Mouse (Mus musculus) gonadal fat pad, adult 2 months (tissue): Measurements from ENCODE around the gene Ssr2. TPM values are rescaled to one million over a fixed set of nuclear protein-coding genes. Genes with fewer than 3 reads are reported as not detected.

ENCODE experiments used
- DNase-seq: peaks from one replicate; pipeline ENCODE4 v3.0.0-alpha.2; 2012; ENCODE audit warnings: low read depth
- polyA plus RNA-seq: library from polyadenylated mRNA; depleted of rRNA; stranded (reverse); fragments of >200 nt; gene quantifications from 2 replicates; pipeline ENCODE4 v1.2.3, GENCODE M21; 2012; rRNA removed

The Ssr2 gene
- 323 and 341 TPM in 2 replicates for polyA plus RNA-seq

DNA sequence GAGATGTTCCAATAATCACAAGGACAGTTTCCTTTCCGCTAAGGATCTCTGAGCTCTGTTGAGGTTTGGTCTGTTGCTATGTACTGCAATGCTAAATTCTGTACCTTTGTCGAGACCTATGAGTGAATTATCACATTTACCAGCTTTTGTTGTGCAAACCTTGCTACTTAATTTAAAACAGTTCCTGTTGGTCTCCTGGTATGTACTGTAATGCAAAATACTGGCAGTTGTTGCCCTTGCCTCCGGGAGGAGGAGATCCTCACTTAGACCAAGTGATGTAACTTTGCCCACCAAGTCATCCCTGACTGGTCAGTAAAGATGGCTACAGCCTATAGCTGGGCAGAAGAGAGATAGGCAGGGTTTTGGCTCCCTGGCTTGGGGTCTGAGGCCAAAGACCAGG lies at the start of gene Ssr2:
TSS of gene Ssr2 (plus strand) at position 337 of the 400 bp plus-strand sequence.
- no peak for DNase-seq

DNA sequence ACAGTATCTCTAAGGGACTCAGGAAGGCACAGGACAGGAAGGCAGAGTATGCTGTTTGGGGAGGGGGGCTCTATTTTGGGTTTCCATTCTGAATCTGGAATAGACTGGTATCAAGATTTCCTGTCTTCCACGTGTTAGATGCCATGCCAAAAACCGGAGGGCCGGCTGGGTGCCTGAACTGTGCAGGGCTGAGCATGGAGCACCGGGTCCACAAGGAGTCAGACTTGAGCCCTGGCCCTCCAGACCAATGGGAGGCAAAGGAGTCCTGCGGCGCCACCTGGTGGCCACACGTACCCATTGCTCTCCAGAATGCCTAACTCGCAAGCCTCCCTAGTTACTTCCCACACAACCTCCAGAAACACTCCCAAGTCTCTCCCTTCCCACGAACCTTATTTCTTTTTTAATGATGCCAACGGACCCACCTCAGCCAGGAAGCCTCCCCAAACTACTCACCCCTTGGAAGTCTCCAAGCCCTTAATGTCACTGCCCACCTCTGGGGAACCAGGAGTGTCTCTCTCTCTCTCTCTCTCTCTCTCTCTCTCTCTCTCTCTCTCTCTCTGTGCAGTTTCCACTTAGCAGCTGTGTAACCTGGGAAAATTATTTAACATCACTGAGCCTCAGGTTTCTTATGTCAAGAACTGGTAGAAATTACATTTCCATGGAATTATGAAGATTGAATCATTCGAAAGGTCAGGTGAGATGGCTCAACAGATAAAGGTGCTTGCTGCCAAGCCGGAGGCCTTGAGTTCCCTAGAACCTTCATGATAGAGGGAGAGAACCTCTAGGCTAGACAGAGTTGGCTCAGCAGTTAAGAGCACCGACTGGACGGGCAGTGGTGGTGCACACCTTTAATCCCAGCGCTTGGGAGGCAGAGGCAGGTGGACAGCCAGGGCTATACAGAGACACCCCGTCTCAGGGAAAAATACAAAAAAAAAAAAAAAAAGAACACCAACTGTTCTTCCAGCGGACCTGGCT lies 49.2 kb upstream of the Ssr2 start:
- no peak for DNase-seq

DNA sequence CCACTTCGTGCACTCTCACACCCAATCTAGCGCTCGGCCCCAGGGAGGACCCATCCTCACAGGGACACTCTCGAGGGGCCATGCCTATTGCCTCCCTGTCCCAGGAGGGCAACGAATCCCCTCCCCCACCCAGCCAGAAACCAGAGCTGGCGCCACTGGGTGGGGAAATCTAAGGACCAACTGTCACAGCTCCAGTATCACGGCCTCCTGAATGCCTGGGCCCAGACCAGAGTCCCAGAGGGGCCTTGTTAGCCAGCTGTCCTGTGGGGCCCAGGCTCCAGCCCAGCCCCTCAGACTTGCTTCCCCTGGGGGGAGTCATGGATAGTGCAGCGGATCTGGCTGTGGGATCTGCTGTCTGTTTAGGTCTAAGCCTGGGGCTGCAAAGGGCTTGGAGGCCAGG lies 48.1 kb upstream of the Ssr2 start:
- DNase-seq: no peak

DNA sequence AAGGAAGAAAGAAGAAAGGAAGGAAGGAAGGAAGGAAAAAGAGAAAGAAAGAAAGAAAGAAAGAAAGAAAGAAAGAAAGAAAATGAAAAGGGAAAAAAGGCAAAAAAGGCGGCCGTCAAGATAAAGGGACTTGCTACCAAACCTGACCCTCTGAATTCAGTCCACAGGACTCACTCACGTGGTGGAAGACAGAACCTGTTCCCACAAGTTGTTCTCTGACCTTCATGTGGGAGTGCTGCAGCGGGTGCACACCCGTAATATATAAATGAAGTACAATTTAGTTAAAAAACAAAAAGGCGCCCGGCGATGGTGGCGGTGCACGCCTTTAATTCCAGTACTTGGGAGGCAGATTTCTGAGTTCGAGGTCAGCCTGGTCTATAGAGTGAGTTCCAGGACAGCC lies 47.0 kb upstream of the Ssr2 start:
- DNase-seq: no peak

DNA sequence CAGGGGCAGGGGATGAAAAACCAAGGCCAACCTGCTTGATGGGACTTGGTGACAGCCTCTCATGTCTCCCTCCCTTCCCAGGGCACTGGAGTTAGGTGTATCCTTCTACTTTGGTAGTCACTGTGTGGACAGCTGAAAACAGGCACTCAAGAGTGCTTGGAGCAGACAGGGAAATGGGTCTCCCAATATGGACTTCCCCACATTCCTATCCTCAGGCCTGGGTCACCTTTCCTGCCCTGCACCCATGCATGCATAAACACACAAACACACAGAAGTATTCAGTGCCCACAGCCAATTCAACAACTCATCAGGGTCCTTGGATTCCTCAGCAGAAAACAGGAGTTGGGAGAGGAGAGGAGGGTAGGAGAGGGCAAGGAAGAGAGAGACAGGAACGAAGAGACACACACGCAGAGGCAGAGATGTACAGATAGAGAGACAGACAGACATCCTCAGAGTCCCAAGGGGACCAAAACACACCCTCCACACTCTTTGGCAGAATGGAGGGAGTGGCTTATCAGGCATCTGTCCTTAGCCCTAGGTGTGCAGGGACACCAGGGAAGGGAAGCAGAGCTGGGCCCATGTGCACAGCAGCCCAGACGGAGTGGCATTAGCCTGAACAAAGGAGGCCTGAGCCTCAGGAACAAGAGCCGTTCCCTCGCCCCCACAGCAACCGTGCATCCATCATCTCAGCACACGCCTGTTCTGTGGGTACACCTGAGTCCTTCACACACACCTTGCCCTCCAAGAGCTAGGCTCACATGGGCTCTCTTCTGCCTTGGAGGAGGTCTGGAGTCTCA lies 46.3 kb upstream of the Ssr2 start:
- no peak for DNase-seq

DNA sequence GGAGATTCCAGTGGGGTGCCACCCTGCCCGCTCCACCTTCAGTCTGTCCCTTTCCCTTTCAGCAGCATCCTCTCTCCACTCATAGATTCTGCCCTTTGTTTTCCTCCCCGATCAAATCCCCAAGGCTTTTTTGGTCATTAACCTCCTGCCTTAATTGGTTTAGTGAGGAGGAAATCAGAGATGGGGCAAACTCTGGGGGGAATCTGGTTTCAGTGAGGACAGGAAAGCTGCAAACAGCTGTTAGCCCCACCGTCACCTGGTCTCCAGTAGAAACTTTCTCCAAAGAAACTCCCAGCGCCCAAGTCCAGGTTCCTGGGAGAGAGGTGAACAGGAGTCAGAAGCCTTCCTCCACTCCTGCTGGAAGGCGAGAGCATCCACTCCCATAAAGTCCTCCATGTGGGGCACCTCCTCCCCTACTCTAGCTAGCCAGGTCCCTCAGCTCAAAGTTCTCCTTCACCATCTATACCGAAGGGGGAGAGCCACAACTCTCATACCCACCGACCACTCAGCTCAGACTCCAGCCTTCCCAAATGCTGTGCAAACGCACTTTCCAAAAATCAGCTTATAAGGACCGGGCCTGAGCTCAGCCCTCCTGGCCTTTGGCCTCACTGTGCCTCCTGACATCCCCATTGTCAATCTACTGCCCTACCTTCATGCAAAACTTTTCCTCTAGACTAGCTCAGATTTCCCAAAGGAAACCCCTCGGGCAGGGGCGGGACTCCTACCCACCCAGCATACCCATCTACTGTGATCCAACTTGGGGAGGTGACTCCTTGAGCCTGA lies 45.4 kb upstream of the Ssr2 start:
- no peak for DNase-seq

DNA sequence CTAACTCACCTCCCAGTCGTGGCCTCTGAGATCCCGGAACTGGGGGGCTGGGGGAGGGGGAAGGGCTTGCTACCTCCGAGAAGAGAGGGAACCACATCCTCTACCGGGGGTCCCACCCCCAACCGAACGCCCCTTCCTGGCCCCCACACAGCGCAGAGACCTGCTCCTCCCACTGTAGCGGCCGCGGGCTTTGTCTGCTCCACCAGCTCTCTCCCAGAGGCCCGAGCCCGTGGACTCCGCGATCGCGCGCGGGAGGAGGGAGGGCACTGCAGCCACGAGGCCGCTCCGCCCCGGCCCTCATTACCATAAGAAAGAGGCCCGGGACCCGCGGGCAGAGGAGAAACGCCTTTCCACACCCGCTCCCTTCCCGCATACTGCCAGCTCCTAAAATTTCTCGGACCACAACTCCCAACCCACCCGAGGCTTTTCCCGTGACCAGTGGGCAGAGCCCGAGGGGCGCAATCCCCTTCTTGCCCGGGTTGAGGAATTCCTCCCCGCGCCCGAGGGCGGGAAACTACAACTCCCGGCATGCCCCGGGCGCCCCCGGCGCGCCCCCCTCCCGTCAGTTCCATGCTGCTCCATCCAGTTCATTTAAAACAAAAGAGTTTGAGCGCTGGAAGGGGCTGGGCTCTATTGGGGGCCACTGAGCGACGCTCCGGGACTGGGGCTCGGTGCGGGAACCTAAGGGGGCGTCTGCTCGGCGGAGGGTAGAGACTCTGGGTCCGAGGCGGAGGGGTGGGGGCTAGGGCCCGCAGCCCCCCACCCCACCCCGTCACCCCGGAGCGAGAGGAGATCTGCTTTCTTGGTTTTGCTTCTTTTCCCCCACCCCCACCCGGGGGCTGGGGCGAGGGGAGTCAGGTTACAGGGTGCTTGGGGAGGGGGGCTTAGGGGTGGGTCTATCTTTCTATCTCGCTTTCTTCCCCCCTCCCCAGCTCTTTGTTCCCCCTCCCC lies 44.1 kb upstream of the Ssr2 start:
- DNase-seq: no peak

DNA sequence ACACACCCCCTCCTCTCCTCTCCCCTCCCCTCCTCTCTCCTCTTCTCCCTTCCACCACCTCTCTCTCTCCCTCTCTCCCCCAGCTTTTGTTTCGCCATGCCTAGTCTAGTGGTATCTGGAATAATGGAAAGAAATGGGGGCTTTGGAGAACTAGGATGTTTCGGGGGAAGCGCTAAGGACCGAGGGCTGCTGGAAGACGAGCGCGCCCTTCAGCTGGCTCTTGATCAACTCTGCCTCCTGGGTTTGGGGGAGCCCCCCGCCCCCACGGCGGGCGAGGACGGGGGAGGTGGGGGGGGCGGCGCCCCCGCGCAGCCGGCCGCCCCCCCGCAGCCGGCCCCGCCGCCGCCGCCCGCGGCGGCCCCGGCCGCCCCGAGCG lies 43.4 kb upstream of the Ssr2 start, which contains the start of gene Mex3a:
TSS of gene Mex3a (plus strand) at position 97 of the 376 bp plus-strand sequence.
- no peak for DNase-seq

DNA sequence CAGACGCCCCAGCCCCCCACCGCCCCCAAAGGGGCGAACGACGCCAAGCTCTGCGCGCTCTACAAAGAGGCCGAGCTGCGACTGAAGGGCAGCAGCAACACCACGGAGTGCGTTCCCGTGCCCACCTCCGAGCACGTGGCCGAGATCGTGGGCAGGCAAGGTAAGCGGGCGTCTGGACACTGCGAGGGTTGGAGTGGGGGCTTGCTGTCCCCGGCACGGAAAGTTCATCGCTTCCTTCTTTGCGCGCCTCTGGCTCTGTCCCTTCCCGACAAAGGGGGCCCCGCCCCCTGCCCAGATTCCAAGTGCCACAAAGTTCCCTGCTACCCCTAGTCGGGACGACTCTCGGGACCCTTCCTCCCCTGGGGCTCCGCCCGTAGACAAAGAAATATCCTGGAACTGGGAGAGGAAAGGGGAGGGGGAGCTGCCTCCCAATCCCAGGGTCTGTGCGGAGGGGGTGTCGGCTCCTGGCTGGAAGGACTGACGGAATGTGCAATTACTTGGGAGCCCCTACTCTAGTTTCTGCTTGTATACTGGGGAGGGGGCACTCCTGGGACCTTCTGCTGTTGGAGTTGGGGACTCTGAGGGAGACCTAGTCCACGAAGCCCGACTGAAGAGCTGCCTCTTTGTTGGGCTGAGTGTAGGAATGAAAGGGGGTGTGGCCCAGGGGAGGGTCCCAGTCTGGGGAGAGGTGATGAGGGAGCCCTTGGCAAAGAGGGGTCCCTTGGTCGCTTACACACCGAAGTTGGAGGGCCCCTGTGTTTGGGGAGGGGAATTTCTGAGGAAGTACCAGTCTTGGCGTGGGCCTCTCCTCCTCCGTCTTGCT lies 42.8 kb upstream of the Ssr2 start:
- no peak for DNase-seq

DNA sequence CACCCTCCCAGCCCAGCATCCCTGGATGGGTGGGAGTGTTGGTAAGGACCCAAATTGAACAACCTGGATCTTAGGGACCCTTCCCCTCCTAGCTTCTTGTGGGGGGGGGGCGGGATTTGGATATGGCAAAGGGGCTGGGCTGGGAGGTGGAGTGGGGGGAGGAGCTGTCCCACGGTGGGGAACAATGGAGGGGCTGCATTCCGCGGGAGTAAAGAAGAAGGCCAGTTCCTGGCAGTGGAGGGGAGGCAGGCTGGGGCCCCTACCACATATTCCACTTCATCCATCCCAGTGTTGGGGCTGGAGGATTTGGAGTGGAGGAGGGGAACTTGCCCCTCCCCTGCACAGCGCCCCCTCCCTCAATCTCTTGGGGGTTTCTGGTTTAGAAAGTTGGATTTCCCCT lies 42.0 kb upstream of the Ssr2 start:
- no peak for DNase-seq

DNA sequence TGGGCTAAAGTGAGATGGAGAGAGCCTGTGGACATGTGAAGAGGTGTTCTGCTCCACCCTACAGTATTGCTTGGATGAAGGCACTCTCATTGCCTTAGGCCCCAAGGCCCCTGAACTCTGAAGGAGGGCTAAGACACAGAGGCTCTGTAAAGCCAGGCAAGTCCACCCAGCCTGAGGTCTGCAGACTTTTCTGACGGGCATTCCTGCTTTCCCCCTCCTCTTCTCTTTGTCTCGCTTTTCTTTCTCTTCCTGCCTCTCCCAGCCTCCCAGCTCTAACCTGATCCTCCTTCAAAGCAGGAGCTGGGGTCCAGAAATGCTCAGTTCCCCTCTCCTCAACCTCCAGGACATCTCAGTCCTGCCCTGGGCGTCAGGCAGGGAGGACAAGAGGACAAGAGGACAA lies 40.7 kb upstream of the Ssr2 start:
- DNase-seq: no peak

DNA sequence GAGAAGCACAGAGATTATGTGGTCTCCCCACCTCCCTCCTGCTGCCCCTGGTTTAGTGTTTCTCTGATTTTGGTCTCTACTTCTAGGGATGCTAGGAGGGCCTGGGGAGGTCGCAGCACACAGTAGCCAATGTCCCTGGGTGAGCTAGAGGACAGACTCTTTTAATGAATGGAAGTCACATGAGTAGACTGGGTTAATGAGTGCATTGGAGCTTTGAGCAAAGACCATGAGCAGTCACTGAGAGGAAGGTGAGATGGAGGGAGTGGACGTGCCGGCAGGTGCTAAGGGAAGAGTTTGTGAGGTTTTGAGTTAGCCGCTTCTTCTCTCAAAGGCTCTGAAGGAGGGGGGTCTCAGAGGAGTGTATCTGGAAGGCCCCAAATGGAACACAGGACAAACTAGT lies 40.1 kb upstream of the Ssr2 start:
- no peak for DNase-seq

DNA sequence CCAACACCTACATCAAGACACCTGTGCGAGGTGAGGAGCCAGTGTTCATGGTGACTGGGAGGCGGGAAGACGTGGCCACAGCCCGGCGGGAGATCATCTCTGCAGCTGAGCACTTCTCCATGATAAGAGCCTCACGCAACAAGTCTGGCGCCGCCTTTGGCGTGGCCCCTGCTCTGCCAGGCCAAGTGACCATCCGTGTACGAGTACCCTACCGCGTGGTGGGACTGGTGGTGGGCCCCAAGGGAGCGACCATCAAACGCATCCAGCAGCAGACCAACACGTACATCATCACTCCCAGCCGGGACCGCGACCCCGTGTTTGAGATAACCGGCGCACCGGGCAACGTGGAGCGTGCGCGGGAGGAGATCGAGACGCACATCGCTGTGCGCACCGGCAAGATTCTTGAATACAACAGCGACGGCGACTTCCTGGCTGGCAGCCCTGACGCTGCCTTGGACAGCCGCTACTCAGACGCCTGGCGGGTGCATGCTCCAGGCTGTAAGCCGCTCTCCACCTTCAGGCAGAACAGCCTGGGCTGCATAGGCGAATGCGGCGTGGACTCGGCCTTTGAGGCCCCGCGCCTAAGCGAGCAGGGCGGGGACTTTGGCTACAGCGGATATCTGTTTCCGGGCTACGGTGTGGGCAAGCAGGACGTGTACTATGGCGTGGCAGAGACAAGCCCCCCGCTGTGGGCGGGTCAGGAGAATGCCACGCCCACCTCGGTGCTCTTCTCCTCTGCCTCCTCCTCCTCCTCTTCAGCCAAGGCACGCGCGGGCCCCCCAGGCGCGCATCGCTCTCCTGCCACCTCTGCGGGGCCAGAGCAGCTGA lies 39.4 kb upstream of the Ssr2 start:
- DNase-seq: no peak

DNA sequence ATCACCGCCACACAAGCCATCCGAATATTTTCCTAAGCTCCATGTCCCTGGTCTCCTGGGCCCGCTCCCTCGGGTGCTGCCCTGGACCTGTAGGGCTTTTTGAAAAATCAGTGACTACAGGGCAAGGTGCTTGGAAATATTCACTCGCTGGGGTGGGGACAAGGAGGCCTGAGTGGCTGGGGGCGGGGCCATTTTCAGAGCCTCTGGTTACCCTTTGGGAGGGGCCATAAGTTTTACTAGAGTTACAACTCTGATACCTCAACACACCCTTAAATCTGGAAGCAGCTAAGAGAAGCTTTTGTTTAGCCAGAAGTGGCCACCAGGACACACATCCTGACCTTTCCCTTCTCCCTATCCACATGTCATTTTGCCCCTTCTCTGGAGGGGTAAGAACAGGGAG lies 38.5 kb upstream of the Ssr2 start:
- DNase-seq: no peak

DNA sequence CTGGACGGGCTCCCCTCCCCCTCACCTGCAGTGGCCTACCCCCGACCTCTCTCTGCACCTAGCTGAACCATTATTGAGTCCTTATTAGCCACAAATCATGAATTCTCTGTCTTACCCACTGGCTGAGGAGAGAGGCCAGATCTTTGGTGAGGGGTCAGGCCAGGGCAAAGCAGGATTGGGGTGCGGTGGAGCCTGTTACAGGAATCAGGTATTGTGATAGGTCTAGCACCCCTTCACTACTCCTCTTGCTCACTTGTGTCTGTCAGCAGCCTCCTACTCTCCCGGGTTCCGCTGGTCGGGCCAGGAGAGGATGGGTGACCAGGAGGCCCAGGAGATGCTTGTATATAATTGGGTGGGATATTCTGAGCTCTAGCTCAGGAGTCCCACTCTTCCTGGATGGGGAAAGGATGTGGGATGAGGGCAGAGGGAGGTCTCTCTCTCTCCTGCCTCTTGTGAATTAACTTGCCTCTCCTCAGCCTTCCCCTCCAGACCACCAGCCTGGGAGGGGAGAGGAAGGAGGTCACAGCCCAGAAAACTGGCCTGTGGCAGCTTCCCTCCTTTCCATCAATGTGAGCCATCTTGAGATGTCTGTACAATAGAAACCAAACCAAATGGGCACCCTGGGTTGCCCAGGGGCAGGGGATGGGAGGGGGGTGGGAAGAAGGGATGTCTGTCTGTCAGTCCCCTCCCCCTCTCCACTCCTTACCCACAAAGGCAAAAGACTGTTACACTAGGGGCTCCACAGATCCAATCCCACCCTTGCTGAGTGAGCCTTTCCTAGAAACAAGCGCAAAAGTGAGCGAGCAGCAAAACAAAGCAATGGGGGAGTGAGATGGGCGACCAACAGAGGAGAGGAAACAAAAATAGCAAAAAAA lies 37.2 kb upstream of the Ssr2 start:
- no peak for DNase-seq

DNA sequence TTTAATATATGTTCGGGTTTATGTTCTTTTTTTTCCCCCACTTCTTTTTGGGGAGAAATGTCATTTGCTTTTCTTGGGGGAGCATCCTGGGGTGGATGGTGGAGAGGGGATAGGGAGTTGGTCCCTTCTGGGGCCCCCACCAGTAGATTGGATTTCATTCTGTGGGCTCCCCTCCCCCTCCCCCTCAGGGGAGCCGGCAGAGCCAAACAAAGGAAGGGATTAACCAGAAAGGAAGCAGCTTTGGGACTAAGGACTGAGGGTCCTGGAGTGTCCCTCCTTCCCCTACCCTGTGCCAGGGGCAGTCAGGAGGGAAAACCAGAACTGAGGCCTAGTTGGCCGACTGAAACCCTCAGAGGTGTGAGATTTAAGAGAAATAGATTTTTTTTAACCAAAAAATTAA lies 36.3 kb upstream of the Ssr2 start:
- no peak for DNase-seq

DNA sequence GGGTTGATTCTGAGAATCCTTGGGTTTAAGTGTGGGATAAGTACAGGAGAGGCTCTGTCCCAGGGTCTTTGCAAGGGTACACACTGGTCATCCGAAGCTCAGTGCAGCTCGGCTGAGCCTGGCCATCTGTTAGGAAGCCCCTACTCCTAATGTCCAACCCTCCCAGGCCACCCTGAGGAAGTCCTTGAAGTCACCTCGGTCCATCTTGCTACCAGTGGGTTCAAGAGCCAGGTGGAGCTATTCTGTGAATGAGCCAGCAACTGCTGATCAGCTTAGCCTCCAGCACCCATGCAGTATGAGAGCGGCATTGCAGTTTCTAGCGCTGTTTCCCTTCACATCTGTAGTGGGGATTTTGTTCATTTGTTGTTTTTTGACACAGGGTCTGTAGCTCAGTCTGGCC lies 35.6 kb upstream of the Ssr2 start:
- DNase-seq: no peak
